Comparison of ENCODE assay signal across 15 mouse cellular contexts in the genomic region with DNA sequence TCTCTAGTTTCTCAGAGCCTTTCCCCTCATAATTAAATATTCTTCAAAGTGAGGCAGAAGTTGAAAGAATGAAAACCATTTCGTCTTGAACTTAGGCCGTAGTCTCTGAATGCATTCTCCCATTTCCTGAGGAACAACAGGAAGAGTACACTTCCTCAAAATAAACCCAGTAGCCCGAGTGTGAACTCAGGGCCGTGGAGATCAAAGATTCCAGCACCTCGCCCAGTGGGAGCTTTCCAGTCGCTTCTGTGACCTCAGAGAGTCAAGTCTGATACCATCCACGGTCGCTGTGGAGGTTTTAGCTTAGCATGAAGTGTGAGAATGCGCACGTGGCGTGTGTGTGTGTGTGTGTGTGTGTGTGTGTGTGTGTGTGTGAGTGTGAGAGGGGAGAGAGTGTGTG. TPM values are rescaled to one million over a fixed set of nuclear protein-coding genes. Genes with fewer than 3 reads are reported as not detected.
DNase-seq lines count a peak whose midpoint lies in the region; ATAC-seq and TF ChIP-seq lines count a peak whose summit lies in the region.
"Had no signal": no experiment of that assay in that cellular context is flagged by ENCODE, and none has a peak within 500 bp of the region (broad histone marks: within the 10 kb centered on the region; RNA-seq: fewer than 3 reads in every experiment).

No protein-coding gene starts in this region.

- H3K4me2 ChIP-seq in intestine, embryonic 14.5 days (ENCODE audit: low read length): no peak overlapping the region
- no peak overlapping the region for H3K4me2 ChIP-seq in intestine, postnatal 0 days (replicated peaks; ENCODE audit: low read depth)
- H3K4me2 ChIP-seq: heart, embryonic 12.5 days; limb, embryonic 13.5 days had no signal

- no peaks in the 10 kb centered on the region for H3K9me3 ChIP-seq in intestine, embryonic 14.5 days (ENCODE audit: control insufficient read depth, low read length)
- no peaks in the 10 kb centered on the region for H3K9me3 ChIP-seq in intestine, postnatal 0 days (ENCODE audit: control insufficient read depth)
- H3K9me3 ChIP-seq: heart, embryonic 12.5 days; hindbrain, embryonic 10.5 days; limb, embryonic 13.5 days had no signal

- H3K9ac ChIP-seq in intestine, embryonic 14.5 days (ENCODE audit: low read length): no peak overlapping the region
- no peak overlapping the region for H3K9ac ChIP-seq in intestine, postnatal 0 days (ENCODE audit: low read depth, low read length)
- H3K9ac ChIP-seq: heart, embryonic 12.5 days; limb, embryonic 13.5 days had no signal

- 0 out of 2 replicates have a peak overlapping the region, but pooled peaks have one; percentile 16 for H3K27ac ChIP-seq in intestine, embryonic 14.5 days (ENCODE audit: low read depth)
- no peak overlapping the region for H3K27ac ChIP-seq in intestine, postnatal 0 days (ENCODE audit: low read depth, low read length)
- H3K27ac ChIP-seq in bone marrow macrophage, adult 2 months (ENCODE audit: insufficient read depth, low read depth, low read length): peak overlapping the region; percentile 59
- H3K27ac ChIP-seq: hindbrain, embryonic 10.5 days; limb, embryonic 13.5 days had no signal

- WGBS in intestine, embryonic 14.5 days: 66% methylated on average over 11 of the region's 11 CpGs
- 53% methylated on average over 11 of the region's 11 CpGs for WGBS in intestine, postnatal 0 days

- no peaks in the 10 kb centered on the region for H3K36me3 ChIP-seq in intestine, embryonic 14.5 days (ENCODE audit: control insufficient read depth, insufficient read depth, low read length)
- H3K36me3 ChIP-seq in intestine, postnatal 0 days (ENCODE audit: control insufficient read depth, insufficient read depth): no peaks in the 10 kb centered on the region; the same call in 1 of the 2 replicates
- H3K36me3 ChIP-seq: G1E; heart, embryonic 12.5 days had no signal

- TF ChIP-seq CTCF in intestine, postnatal 0 days (IDR thresholded peaks at IDR 0.05; ENCODE audit: low read depth): no peak
- no peak for TF ChIP-seq CTCF in bone marrow macrophage, adult 2 months (IDR thresholded peaks at IDR 0.05; ENCODE audit: low read depth, low read length)

- H3K4me1 ChIP-seq in intestine, embryonic 14.5 days (replicated peaks; ENCODE audit: control insufficient read depth, insufficient read depth, low read length): 0 out of 2 replicates have a peak, but pooled peaks cover 3% of the 10 kb centered on the region
- 0 out of 2 replicates have a peak, but pooled peaks cover 2% of the 10 kb centered on the region for H3K4me1 ChIP-seq in intestine, postnatal 0 days (replicated peaks; ENCODE audit: control insufficient read depth, insufficient read depth, low read length)
- peaks cover 41% of the 10 kb centered on the region for H3K4me1 ChIP-seq in bone marrow macrophage, adult 2 months (ENCODE audit: control insufficient read depth, insufficient read depth, low read length)

- no peak for TF ChIP-seq POLR2A in bone marrow macrophage, adult 2 months (IDR thresholded peaks at IDR 0.05; ENCODE audit: borderline replicate concordance, low read depth, low read length)

- DNase-seq in intestine, embryonic 14.5 days (ENCODE audit: low spot score): no peak
- DNase-seq in kidney, postnatal 14 days: peak; percentile 65
- peak; percentile 63 for DNase-seq in lung, postnatal 36 days
- DNase-seq in urinary bladder, adult 2 months (ENCODE audit: low spot score): no peak
- DNase-seq in adipocyte (ENCODE audit: low spot score): no peak
- DNase-seq: adrenal gland, postnatal 25 days; layer of hippocampus, postnatal 36 days had no signal

- H3K4me3 ChIP-seq in intestine, embryonic 14.5 days (ENCODE audit: low read depth, low read length): no peak overlapping the region
- no peak overlapping the region for H3K4me3 ChIP-seq in intestine, postnatal 0 days (ENCODE audit: low read depth, low read length)
- H3K4me3 ChIP-seq in bone marrow macrophage, adult 2 months (ENCODE audit: insufficient read depth, low read length): peak overlapping the region; percentile 19; the same call in 1 of the 2 replicates
- H3K4me3 ChIP-seq: heart, embryonic 12.5 days; hindbrain, embryonic 10.5 days; limb, embryonic 13.5 days; myocyte had no signal

- no peak for ATAC-seq in intestine, embryonic 14.5 days (replicated peaks; ENCODE audit: low FRiP score, low TSS enrichment, low read depth)
- ATAC-seq in intestine, postnatal 0 days: no peak
- ATAC-seq: forebrain, embryonic 14.5 days had no signal

- H3K27me3 ChIP-seq in intestine, embryonic 14.5 days (replicated peaks; ENCODE audit: control insufficient read depth, insufficient read depth, low read length): no peaks in the 10 kb centered on the region
- no peaks in the 10 kb centered on the region for H3K27me3 ChIP-seq in intestine, postnatal 0 days (replicated peaks; ENCODE audit: control insufficient read depth, insufficient read depth, low read length)
- H3K27me3 ChIP-seq: heart, embryonic 12.5 days; limb, embryonic 13.5 days had no signal

RNA-seq across cellular contexts. Expression of gene Lrrc8d, which starts 45.6 kb away (rescaled TPM):
- polyA plus RNA-seq in intestine, embryonic 14.5 days (2014; fragmentation: Nextera tagmentation; extraction: Ambion mirVana): 17.3 and 19.2 TPM in 2 replicates
- polyA plus RNA-seq in intestine, postnatal 0 days (2015; fragmentation: Nextera tagmentation; extraction: Ambion mirVana): 14.5 and 15.3 TPM in 2 replicates
- polyA plus RNA-seq in bone marrow macrophage, adult 2 months (2012; ENCODE audit: insufficient read depth, insufficient read length, missing spikeins): 30.8 and 37.1 TPM in 2 replicates
- 2.2 and 5.6 TPM in 2 replicates for polyA plus RNA-seq in urinary bladder, adult 2 months (2012; rRNA removed)
- polyA plus RNA-seq: G1E had no signal

Comparison
In these comparisons a context has a peak if more than half of its experiments do, and no peak if none do; other contexts are left out.
1. DNase-seq: peak in kidney, postnatal 14 days (single experiment) and lung, postnatal 36 days (single experiment); none in intestine, embryonic 14.5 days (single experiment), urinary bladder, adult 2 months (single experiment) and adipocyte (single experiment).